ENCODE assay signal across 34 mouse cellular contexts in the genomic region with DNA sequence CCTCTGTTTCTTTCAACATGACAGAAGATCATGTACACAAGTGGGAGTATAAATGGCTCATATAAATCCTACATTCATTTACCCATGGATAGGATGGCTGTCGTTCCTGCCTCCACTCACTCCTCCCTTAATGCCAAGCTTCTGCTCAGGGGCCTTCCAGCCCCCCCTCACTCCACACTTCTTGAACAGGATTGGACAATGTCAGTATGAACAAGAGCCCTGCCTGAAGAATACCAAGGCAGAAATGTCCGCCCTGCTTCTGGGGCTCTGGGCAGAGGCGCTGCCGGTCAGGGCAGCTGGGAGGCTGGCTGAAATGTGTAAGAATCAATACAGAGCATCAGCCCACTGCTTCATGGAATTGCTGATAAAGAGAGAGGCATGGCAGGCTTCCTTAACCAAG.
DNase-seq lines count a peak whose midpoint lies in the region; ATAC-seq lines count a peak whose summit lies in the region.
"Had no signal": no experiment of that assay in that cellular context is flagged by ENCODE, and none has a peak within 500 bp of the region (broad histone marks: within the 10 kb centered on the region; RNA-seq: fewer than 3 reads in every experiment).

No protein-coding gene starts in this region.

- peak; percentile 1 for DNase-seq in embryo, embryonic 11 days
- no peak for DNase-seq in embryo, embryonic 10 days (ENCODE audit: low spot score)
- no peak for DNase-seq in midbrain, embryonic 11.5 days (ENCODE audit: low spot score, missing footprints)
- DNase-seq in midbrain, embryonic 10.5 days (ENCODE audit: low spot score), result no peak
- peak; percentile 28 for DNase-seq in midbrain, embryonic 14.5 days
- DNase-seq in kidney, postnatal 14 days, result no peak
- DNase-seq: adrenal gland, adult 2 months; adrenal gland, postnatal 36 days; cerebellum, adult 8-10 months; cerebellum, postnatal 25 days; gastrocnemius, adult 2 months; gastrocnemius, postnatal 36 days; kidney, adult 11 months; kidney, postnatal 25 days; left cerebral cortex, postnatal 4 days; liver, embryonic 13.5 days; lung, adult 18-20 months; right cerebral cortex, postnatal 4 days; thymus, adult 18-20 months; thymus, postnatal 25 days had no signal

- no peaks in the 10 kb centered on the region for H3K27me3 ChIP-seq in midbrain, embryonic 11.5 days (ENCODE audit: control insufficient read depth, insufficient read depth, low read length)
- no peaks in the 10 kb centered on the region for H3K27me3 ChIP-seq in midbrain, embryonic 10.5 days (ENCODE audit: low read depth, poor library complexity, severe bottlenecking)
- no peaks in the 10 kb centered on the region for H3K27me3 ChIP-seq in hindbrain, embryonic 13.5 days
- no peaks in the 10 kb centered on the region for H3K27me3 ChIP-seq in midbrain, embryonic 14.5 days (ENCODE audit: control insufficient read depth, insufficient read depth, low read length)
- H3K27me3 ChIP-seq: embryonic facial prominence, embryonic 12.5 days; heart, embryonic 15.5 days; liver, embryonic 13.5 days had no signal

- peaks cover 3% of the 10 kb centered on the region; the same call in 1 of the 2 replicates for H3K9me3 ChIP-seq in midbrain, embryonic 11.5 days (ENCODE audit: control insufficient read depth, low read length)
- H3K9me3 ChIP-seq in midbrain, embryonic 10.5 days (replicated peaks), result no peaks in the 10 kb centered on the region
- no peaks in the 10 kb centered on the region for H3K9me3 ChIP-seq in hindbrain, embryonic 13.5 days
- no peaks in the 10 kb centered on the region for H3K9me3 ChIP-seq in midbrain, embryonic 14.5 days (ENCODE audit: control insufficient read depth, low read length)
- H3K9me3 ChIP-seq: embryonic facial prominence, embryonic 12.5 days; heart, embryonic 10.5 days; heart, embryonic 15.5 days; liver, embryonic 13.5 days had no signal

- H3K9ac ChIP-seq in midbrain, embryonic 11.5 days (ENCODE audit: low read length), result no peak overlapping the region
- no peak overlapping the region for H3K9ac ChIP-seq in hindbrain, embryonic 13.5 days
- H3K9ac ChIP-seq in midbrain, embryonic 14.5 days (replicated peaks; ENCODE audit: low read length), result no peak overlapping the region
- H3K9ac ChIP-seq: embryonic facial prominence, embryonic 12.5 days; heart, embryonic 15.5 days; liver, embryonic 13.5 days had no signal

- 76% methylated on average over 4 of the region's 4 CpGs for WGBS in midbrain, embryonic 11.5 days
- 84% methylated on average over 4 of the region's 4 CpGs for WGBS in midbrain, embryonic 10.5 days
- 76% methylated on average over 4 of the region's 4 CpGs for whole genome bisulfite sequencing in hindbrain, embryonic 13.5 days
- WGBS in midbrain, embryonic 14.5 days, result 72% methylated on average over 4 of the region's 4 CpGs

- 0 out of 2 replicates have a peak, but pooled peaks have one; percentile 27 for ATAC-seq in midbrain, embryonic 11.5 days (ENCODE audit: low FRiP score)
- 0 out of 2 replicates have a peak, but pooled peaks have one; percentile 46 for ATAC-seq in hindbrain, embryonic 13.5 days (ENCODE audit: low FRiP score)
- no peak for ATAC-seq in midbrain, embryonic 14.5 days (ENCODE audit: low FRiP score, low TSS enrichment)
- no peak for ATAC-seq in granulocyte monocyte progenitor cell, adult 5-6 weeks (replicated peaks; ENCODE audit: poor library complexity, severe bottlenecking)
- ATAC-seq: activated CD4-positive, CD25-positive, alpha-beta regulatory T cell, adult 4 months; forebrain, embryonic 16.5 days; inflammation-experienced regulatory T-cells, adult 6 months; lung, postnatal 0 days had no signal

- H3K36me3 ChIP-seq in midbrain, embryonic 11.5 days (ENCODE audit: control insufficient read depth, insufficient read depth, low read length), result no peaks in the 10 kb centered on the region
- no peaks in the 10 kb centered on the region for H3K36me3 ChIP-seq in midbrain, embryonic 10.5 days
- H3K36me3 ChIP-seq in hindbrain, embryonic 13.5 days, result no peaks in the 10 kb centered on the region
- no peaks in the 10 kb centered on the region for H3K36me3 ChIP-seq in midbrain, embryonic 14.5 days (ENCODE audit: control insufficient read depth, insufficient read depth, low read length)
- H3K36me3 ChIP-seq: embryonic facial prominence, embryonic 12.5 days; heart, embryonic 10.5 days; heart, embryonic 15.5 days; liver, embryonic 13.5 days had no signal

- H3K4me1 ChIP-seq in midbrain, embryonic 11.5 days (ENCODE audit: control insufficient read depth, insufficient read depth, low read length), result no peaks in the 10 kb centered on the region
- H3K4me1 ChIP-seq in midbrain, embryonic 10.5 days, result peaks cover 11% of the 10 kb centered on the region
- H3K4me1 ChIP-seq in hindbrain, embryonic 13.5 days (replicated peaks), result no peaks in the 10 kb centered on the region; the same call in none of the 2 replicates
- H3K4me1 ChIP-seq in midbrain, embryonic 14.5 days (ENCODE audit: control insufficient read depth, insufficient read depth, low read length), result no peaks in the 10 kb centered on the region; the same call in 1 of the 2 replicates
- H3K4me1 ChIP-seq: embryonic facial prominence, embryonic 12.5 days; heart, embryonic 10.5 days; heart, embryonic 15.5 days; liver, embryonic 13.5 days had no signal

- no peak overlapping the region for H3K4me2 ChIP-seq in midbrain, embryonic 11.5 days
- no peak overlapping the region for H3K4me2 ChIP-seq in hindbrain, embryonic 13.5 days
- H3K4me2 ChIP-seq in midbrain, embryonic 14.5 days (ENCODE audit: low read length), result no peak overlapping the region
- H3K4me2 ChIP-seq: embryonic facial prominence, embryonic 12.5 days; heart, embryonic 15.5 days; liver, embryonic 13.5 days had no signal

- no peak overlapping the region for H3K27ac ChIP-seq in midbrain, embryonic 11.5 days (ENCODE audit: low read depth, low read length)
- H3K27ac ChIP-seq in midbrain, embryonic 10.5 days (replicated peaks), result no peak overlapping the region
- peak overlapping the region; percentile 67 for H3K27ac ChIP-seq in hindbrain, embryonic 13.5 days
- H3K27ac ChIP-seq in midbrain, embryonic 14.5 days (replicated peaks; ENCODE audit: low read depth, low read length), result peak overlapping the region; percentile 65
- H3K27ac ChIP-seq: embryonic facial prominence, embryonic 12.5 days; gastrocnemius, adult 2 months; heart, embryonic 10.5 days; heart, embryonic 15.5 days; layer of hippocampus, adult 2 months; left cerebral cortex, adult 2 months; liver, embryonic 13.5 days; macrophage; stomach, postnatal 0 days had no signal

- H3K4me3 ChIP-seq in midbrain, embryonic 11.5 days (ENCODE audit: low read depth, low read length), result no peak overlapping the region
- no peak overlapping the region for H3K4me3 ChIP-seq in midbrain, embryonic 10.5 days
- no peak overlapping the region for H3K4me3 ChIP-seq in hindbrain, embryonic 13.5 days
- no peak overlapping the region for H3K4me3 ChIP-seq in midbrain, embryonic 14.5 days (replicated peaks; ENCODE audit: low read depth, low read length)
- H3K4me3 ChIP-seq: embryonic facial prominence, embryonic 12.5 days; gastrocnemius, adult 2 months; heart, embryonic 10.5 days; heart, embryonic 15.5 days; layer of hippocampus, adult 2 months; left cerebral cortex, adult 2 months; liver, embryonic 13.5 days; myocyte had no signal

Comparison
In these comparisons a context has a peak if more than half of its experiments do, and no peak if none do; other contexts are left out.
1. DNase-seq: peak in embryo, embryonic 11 days (single experiment) and midbrain, embryonic 14.5 days (single experiment); none in embryo, embryonic 10 days (single experiment), midbrain, embryonic 11.5 days (single experiment), midbrain, embryonic 10.5 days (single experiment) and kidney, postnatal 14 days (single experiment).
2. ATAC-seq: peak in midbrain, embryonic 11.5 days (single experiment) and hindbrain, embryonic 13.5 days (single experiment); none in midbrain, embryonic 14.5 days (single experiment) and granulocyte monocyte progenitor cell, adult 5-6 weeks (single experiment).
3. H3K27ac ChIP-seq: peak in hindbrain, embryonic 13.5 days (single experiment) and midbrain, embryonic 14.5 days (single experiment); none in midbrain, embryonic 11.5 days (single experiment) and midbrain, embryonic 10.5 days (single experiment).